Mouse (Mus musculus) frontal cortex, adult (tissue): ENCODE measurements at regions not wholly inside any gene's neighbourhood (a gene's known extent, or its start where the extent isn't known, plus 50 kb on each side); places are given as distances from the start of the nearest gene placed in this dataset.
A peak's percentile ranks its signal among the peaks of the same experiment; 100 is the strongest.

Experiments used
- ATAC-seq: cut with Nextera tagmentation; 2 replicates; pipeline ENCODE4 v1.9.2; 2017; ENCODE audit warnings: mild to moderate bottlenecking, moderate library complexity, mixed read lengths; ENCODE audit not compliant: low TSS enrichment

- no peak for ATAC-seq
Measured at GRCm38 (mm10) chr5:120315116-120315515, 116.4 kb upstream of the Lhx5 start.

- ATAC-seq = no peak
Measured at GRCm38 (mm10) chr5:120318951-120319350, 112.5 kb upstream of the Lhx5 start.

- no peak for ATAC-seq
Measured at GRCm38 (mm10) chr5:120322031-120322731, 109.3 kb upstream of the Lhx5 start.

GRCm38 (mm10) chr5:120322732-120323316, 108.7 kb upstream of the Lhx5 start:
- ATAC-seq = no peak

- ATAC-seq = no peak
Measured at GRCm38 (mm10) chr5:120324111-120324510, 107.4 kb upstream of the Lhx5 start.

- no peak for ATAC-seq
Measured at GRCm38 (mm10) chr5:120325386-120325910, 106.1 kb upstream of the Lhx5 start.

GRCm38 (mm10) chr5:120332030-120332429, 99.5 kb upstream of the Lhx5 start:
- ATAC-seq = no peak

GRCm38 (mm10) chr5:120339162-120339561, 92.3 kb upstream of the Lhx5 start:
- no peak for ATAC-seq

- ATAC-seq = no peak
Measured at GRCm38 (mm10) chr5:120340696-120341231, 90.7 kb upstream of the Lhx5 start.

- ATAC-seq = no peak
Measured at GRCm38 (mm10) chr5:120350461-120350860, 81.0 kb upstream of the Lhx5 start.

GRCm38 (mm10) chr5:120351827-120352226, 79.7 kb upstream of the Lhx5 start:
- no peak for ATAC-seq

- no peak for ATAC-seq
Measured at GRCm38 (mm10) chr5:120353657-120354056, 77.8 kb upstream of the Lhx5 start.

GRCm38 (mm10) chr5:120356950-120357349, 74.5 kb upstream of the Lhx5 start:
- peak; percentile 67 for ATAC-seq

GRCm38 (mm10) chr5:120358084-120358690, 73.3 kb upstream of the Lhx5 start:
- no peak for ATAC-seq

GRCm38 (mm10) chr5:120365950-120366467, 65.5 kb upstream of the Lhx5 start:
- peak; percentile 90 for ATAC-seq

GRCm38 (mm10) chr5:120368797-120369196, 62.7 kb upstream of the Lhx5 start:
- no peak for ATAC-seq

GRCm38 (mm10) chr5:120371176-120371819, 60.2 kb upstream of the Lhx5 start:
- ATAC-seq = no peak

GRCm38 (mm10) chr5:120373426-120373825, 58.1 kb upstream of the Lhx5 start:
- no peak for ATAC-seq
